Mouse (Mus musculus): ENCODE measurements at regions not wholly inside any gene's neighbourhood (a gene's known extent, or its start where the extent isn't known, plus 50 kb on each side); places are given as distances from the start of the nearest gene placed in this dataset.

DNA sequence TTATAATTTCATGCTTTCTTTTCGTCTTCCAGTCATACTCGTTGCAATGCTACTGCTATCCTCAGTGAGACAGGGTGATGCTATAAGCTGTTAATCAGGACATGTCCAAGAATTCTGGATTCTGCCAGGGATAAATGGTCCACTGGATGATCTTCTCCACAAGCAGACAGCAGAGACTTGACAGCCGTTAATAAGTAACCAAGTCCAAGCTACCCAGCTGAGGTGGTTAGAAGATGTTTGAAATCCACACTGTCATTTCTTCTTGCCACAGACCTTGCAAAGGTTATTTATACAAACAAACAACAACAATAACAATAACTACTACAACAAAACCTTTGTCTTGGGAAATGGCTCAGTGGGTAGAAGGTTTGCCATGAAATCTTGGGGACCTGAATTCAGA is 443.2 kb upstream of the Pou3f3 start:
- H3K9me3 ChIP-seq (replicated peaks; ENCODE audit: control insufficient read depth, insufficient read depth, low read length, poor library complexity, severe bottlenecking) = no peaks in the 10 kb centered on the region
- no peak overlapping the region for H3K27ac ChIP-seq (ENCODE audit: insufficient read depth, low read length)
- no peaks in the 10 kb centered on the region for H3K4me1 ChIP-seq (ENCODE audit: control insufficient read depth, insufficient read depth, low read length)
- no peak overlapping the region for H3K9ac ChIP-seq (ENCODE audit: low read depth, poor library complexity, severe bottlenecking)
- H3K36me3 ChIP-seq (ENCODE audit: control insufficient read depth, insufficient read depth, low read length, poor library complexity, severe bottlenecking) = no peaks in the 10 kb centered on the region
- no peak for TF ChIP-seq CTCF (IDR thresholded peaks at IDR 0.05; ENCODE audit: low read depth, low read length)
- no peak for TF ChIP-seq EP300 (IDR thresholded peaks at IDR 0.05; ENCODE audit: insufficient read depth, low read depth, low read length)
- TF ChIP-seq POLR2A (IDR thresholded peaks at IDR 0.05; ENCODE audit: insufficient read depth, low read length) = no peak
- no peak overlapping the region for H3K4me3 ChIP-seq (ENCODE audit: low read depth, low read length)
- no peaks in the 10 kb centered on the region for H3K27me3 ChIP-seq (ENCODE audit: control insufficient read depth, insufficient read depth, low read length, poor library complexity, severe bottlenecking)

DNA sequence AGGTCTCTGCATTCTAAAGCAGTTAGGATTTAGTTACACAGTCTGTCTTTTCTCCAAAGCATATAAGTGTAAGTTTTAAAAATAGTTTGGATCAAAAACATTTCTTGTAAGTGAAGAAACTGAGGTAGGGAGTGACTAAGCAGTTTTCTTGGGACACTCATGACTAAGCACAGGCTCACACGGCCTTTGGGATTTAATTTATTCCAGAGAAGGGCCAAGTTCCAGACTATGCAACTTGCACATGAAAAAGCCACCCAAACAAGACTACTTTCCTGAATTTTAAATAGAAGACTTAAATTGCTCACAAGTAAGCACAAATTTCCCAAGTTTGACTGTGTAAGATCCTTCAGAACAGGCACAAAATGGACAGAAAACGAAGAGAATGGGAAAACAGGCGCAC is 441.8 kb upstream of the Pou3f3 start:
- H3K4me1 ChIP-seq (ENCODE audit: control insufficient read depth, insufficient read depth, low read length) = no peaks in the 10 kb centered on the region
- TF ChIP-seq POLR2A (IDR thresholded peaks at IDR 0.05; ENCODE audit: insufficient read depth, low read length) (no peak), CTCF (IDR thresholded peaks at IDR 0.05; ENCODE audit: low read depth, low read length) (no peak), EP300 (IDR thresholded peaks at IDR 0.05; ENCODE audit: insufficient read depth, low read depth, low read length) (no peak)
- H3K9ac ChIP-seq (ENCODE audit: low read depth, poor library complexity, severe bottlenecking) = no peak overlapping the region
- H3K36me3 ChIP-seq (ENCODE audit: control insufficient read depth, insufficient read depth, low read length, poor library complexity, severe bottlenecking) = no peaks in the 10 kb centered on the region
- no peaks in the 10 kb centered on the region for H3K9me3 ChIP-seq (replicated peaks; ENCODE audit: control insufficient read depth, insufficient read depth, low read length, poor library complexity, severe bottlenecking)
- H3K27me3 ChIP-seq (ENCODE audit: control insufficient read depth, insufficient read depth, low read length, poor library complexity, severe bottlenecking) = no peaks in the 10 kb centered on the region
- no peak overlapping the region for H3K27ac ChIP-seq (ENCODE audit: insufficient read depth, low read length)
- no peak overlapping the region for H3K4me3 ChIP-seq (ENCODE audit: low read depth, low read length)

DNA sequence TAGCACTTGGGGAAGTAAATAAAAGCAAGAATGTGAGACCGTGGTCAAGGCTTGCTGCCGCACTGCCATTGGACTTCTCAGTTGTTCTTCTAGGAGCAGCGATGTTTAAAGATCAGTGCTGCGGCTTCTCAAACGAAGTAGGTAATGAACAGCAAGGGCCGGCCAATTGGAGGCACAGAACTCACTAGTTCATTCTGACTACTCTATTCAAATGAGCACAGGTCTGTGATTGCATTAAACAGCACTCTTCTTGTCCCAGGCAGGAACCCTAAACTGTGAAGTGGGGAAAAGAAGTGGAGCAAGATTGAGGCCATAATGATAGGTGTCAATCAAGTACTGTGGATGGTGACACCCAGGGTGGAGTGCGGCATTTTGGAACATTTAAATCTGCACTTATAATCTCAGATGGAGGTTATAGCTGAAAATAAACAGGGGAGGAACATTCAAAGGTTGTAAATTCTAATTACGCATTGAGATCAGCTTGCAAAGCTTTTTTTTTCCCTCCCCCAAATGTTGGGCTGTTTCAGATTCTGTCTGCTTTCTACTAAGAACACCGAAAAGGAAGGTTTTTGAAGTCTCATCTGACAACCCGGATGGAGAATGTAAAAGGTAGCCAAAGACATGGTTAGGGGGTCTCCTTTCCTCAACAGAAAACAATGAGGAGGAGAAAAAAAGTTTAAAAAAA is 438.5 kb upstream of the Pou3f3 start:
- no peaks in the 10 kb centered on the region for H3K4me1 ChIP-seq (ENCODE audit: control insufficient read depth, insufficient read depth, low read length)
- H3K36me3 ChIP-seq (ENCODE audit: control insufficient read depth, insufficient read depth, low read length, poor library complexity, severe bottlenecking) = no peaks in the 10 kb centered on the region
- no peak overlapping the region for H3K9ac ChIP-seq (ENCODE audit: low read depth, poor library complexity, severe bottlenecking)
- H3K27me3 ChIP-seq (ENCODE audit: control insufficient read depth, insufficient read depth, low read length, poor library complexity, severe bottlenecking) = no peaks in the 10 kb centered on the region
- no peak for TF ChIP-seq CTCF (IDR thresholded peaks at IDR 0.05; ENCODE audit: low read depth, low read length)
- TF ChIP-seq EP300 (IDR thresholded peaks at IDR 0.05; ENCODE audit: insufficient read depth, low read depth, low read length) = no peak
- no peak for TF ChIP-seq POLR2A (IDR thresholded peaks at IDR 0.05; ENCODE audit: insufficient read depth, low read length)
- H3K9me3 ChIP-seq (replicated peaks; ENCODE audit: control insufficient read depth, insufficient read depth, low read length, poor library complexity, severe bottlenecking) = no peaks in the 10 kb centered on the region
- no peak overlapping the region for H3K27ac ChIP-seq (ENCODE audit: insufficient read depth, low read length)
- no peak overlapping the region for H3K4me3 ChIP-seq (ENCODE audit: low read depth, low read length)

DNA sequence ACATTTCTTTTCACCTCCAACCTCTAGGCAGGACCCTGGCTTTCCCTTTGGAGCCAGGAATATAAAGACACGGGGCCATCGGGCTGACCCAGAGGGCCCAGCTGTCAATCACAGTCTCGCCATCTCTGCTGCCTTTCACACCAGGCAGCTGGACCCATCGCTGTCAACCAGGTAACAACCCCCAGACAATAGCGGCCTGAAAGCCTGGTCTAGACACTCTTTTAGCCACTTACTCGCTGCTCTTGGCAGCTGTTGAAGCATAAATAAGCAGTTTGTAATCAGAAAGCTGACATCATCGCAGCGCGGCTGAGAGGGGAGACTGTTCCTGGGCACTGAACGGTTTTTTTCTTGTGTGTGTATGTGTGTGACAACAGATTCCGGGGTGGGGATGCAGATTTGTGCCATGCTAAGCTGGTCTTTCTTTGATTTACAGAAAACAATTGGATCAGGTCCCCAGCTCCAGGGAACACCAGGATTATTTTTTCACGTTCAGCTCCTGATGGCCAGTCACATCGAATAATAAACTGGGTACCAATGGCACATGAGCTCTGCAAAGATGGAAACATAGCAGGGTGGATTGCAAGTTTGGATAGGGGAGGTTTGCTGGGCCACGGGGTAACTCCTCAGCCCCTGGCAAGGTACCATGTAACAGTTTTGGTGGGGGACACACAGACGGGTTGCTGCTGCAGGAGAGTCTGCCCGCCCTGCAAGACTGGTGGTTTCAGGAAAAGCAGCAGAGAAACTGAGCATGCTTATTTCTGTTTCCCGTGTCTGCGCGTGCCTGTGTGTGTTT is 437.6 kb upstream of the Pou3f3 start:
- H3K36me3 ChIP-seq (ENCODE audit: control insufficient read depth, insufficient read depth, low read length, poor library complexity, severe bottlenecking) = no peaks in the 10 kb centered on the region
- no peaks in the 10 kb centered on the region for H3K4me1 ChIP-seq (ENCODE audit: control insufficient read depth, insufficient read depth, low read length)
- no peak overlapping the region for H3K4me3 ChIP-seq (ENCODE audit: low read depth, low read length)
- TF ChIP-seq POLR2A (IDR thresholded peaks at IDR 0.05; ENCODE audit: insufficient read depth, low read length) (no peak), CTCF (IDR thresholded peaks at IDR 0.05; ENCODE audit: low read depth, low read length) (no peak)
- no peaks in the 10 kb centered on the region for H3K9me3 ChIP-seq (replicated peaks; ENCODE audit: control insufficient read depth, insufficient read depth, low read length, poor library complexity, severe bottlenecking)
- no peaks in the 10 kb centered on the region for H3K27me3 ChIP-seq (ENCODE audit: control insufficient read depth, insufficient read depth, low read length, poor library complexity, severe bottlenecking)
- no peak overlapping the region for H3K27ac ChIP-seq (ENCODE audit: insufficient read depth, low read length)
- no peak overlapping the region for H3K9ac ChIP-seq (ENCODE audit: low read depth, poor library complexity, severe bottlenecking)

DNA sequence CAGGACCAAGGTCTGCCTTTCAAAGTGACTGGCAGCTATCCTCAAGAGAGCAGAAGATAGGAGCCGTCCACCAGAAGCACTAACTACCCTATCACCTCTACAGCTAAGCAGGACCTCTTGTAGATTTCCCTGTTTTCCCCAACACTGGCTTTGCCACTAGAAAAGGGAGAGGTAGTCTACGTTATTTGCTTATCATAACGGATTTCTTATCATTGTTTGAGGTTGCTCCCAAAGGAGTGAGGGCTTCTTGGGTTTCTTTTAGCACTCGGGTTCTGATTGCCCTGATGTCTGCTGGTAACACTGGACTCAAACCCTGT is 437.0 kb upstream of the Pou3f3 start:
- H3K27ac ChIP-seq (ENCODE audit: insufficient read depth, low read length) = no peak overlapping the region
- H3K4me1 ChIP-seq (ENCODE audit: control insufficient read depth, insufficient read depth, low read length) = no peaks in the 10 kb centered on the region
- H3K27me3 ChIP-seq (ENCODE audit: control insufficient read depth, insufficient read depth, low read length, poor library complexity, severe bottlenecking) = no peaks in the 10 kb centered on the region
- no peak overlapping the region for H3K4me3 ChIP-seq (ENCODE audit: low read depth, low read length)
- H3K9me3 ChIP-seq (replicated peaks; ENCODE audit: control insufficient read depth, insufficient read depth, low read length, poor library complexity, severe bottlenecking) = no peaks in the 10 kb centered on the region
- TF ChIP-seq EP300 (IDR thresholded peaks at IDR 0.05; ENCODE audit: insufficient read depth, low read depth, low read length) = no peak
- no peak for TF ChIP-seq POLR2A (IDR thresholded peaks at IDR 0.05; ENCODE audit: insufficient read depth, low read length)
- TF ChIP-seq CTCF (IDR thresholded peaks at IDR 0.05; ENCODE audit: low read depth, low read length) = no peak
- H3K36me3 ChIP-seq (ENCODE audit: control insufficient read depth, insufficient read depth, low read length, poor library complexity, severe bottlenecking) = no peaks in the 10 kb centered on the region
- no peak overlapping the region for H3K9ac ChIP-seq (ENCODE audit: low read depth, poor library complexity, severe bottlenecking)

DNA sequence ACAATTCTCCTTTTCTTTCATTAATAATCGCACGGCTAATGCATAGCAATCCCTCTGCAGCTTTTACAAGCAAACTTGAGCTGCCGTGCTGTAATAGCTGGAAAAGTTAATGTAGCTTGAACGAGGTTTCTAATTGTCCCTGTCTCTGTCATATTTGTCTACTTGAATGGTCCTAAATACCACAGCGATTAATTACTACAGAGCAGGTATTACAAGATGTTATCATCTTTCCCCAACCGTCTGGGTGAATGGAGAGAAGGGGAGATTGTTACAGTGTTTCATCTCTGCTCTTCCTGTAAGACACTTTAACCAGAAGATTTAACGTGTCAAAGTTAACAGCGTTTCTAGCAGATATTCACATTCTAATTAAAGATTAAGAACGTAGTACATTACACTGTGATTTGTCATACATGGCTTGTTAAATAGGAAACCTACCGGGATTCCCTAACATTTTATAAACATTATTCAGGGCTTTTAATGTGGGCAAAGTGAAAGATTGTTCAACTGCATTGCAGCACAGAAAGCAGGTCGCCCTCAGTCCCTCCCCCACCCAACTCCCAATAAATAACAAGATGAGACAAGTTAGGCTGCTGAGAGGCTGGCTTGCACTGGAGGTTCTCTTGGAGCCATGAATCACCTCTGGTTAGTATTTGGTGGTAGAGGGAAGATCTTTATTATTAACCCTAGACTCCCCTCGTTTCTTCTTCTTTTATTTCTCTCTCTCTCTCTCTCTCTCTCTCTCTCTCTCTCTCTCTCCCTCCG is 436.2 kb upstream of the Pou3f3 start:
- Histone ChIP-seq H3K4me3 (ENCODE audit: low read depth, low read length) (no peak overlapping the region), H3K4me1 (ENCODE audit: control insufficient read depth, insufficient read depth, low read length) (no peaks in the 10 kb centered on the region), H3K27ac (ENCODE audit: insufficient read depth, low read length) (no peak overlapping the region)

More for the DNA sequence above, 436.2 kb upstream of the Pou3f3 start:
- no peak overlapping the region for H3K9ac ChIP-seq (ENCODE audit: low read depth, poor library complexity, severe bottlenecking)
- no peak for TF ChIP-seq CTCF (IDR thresholded peaks at IDR 0.05; ENCODE audit: low read depth, low read length)
- TF ChIP-seq POLR2A (IDR thresholded peaks at IDR 0.05; ENCODE audit: insufficient read depth, low read length) = no peak
- TF ChIP-seq EP300 (IDR thresholded peaks at IDR 0.05; ENCODE audit: insufficient read depth, low read depth, low read length) = no peak
- no peaks in the 10 kb centered on the region for H3K27me3 ChIP-seq (ENCODE audit: control insufficient read depth, insufficient read depth, low read length, poor library complexity, severe bottlenecking)
- H3K36me3 ChIP-seq (ENCODE audit: control insufficient read depth, insufficient read depth, low read length, poor library complexity, severe bottlenecking) = no peaks in the 10 kb centered on the region
- no peaks in the 10 kb centered on the region for H3K9me3 ChIP-seq (replicated peaks; ENCODE audit: control insufficient read depth, insufficient read depth, low read length, poor library complexity, severe bottlenecking)

All from ES-Bruce4 (cell line).